Mouse (Mus musculus): ENCODE data around the gene 4921507P07Rik.

DNA sequence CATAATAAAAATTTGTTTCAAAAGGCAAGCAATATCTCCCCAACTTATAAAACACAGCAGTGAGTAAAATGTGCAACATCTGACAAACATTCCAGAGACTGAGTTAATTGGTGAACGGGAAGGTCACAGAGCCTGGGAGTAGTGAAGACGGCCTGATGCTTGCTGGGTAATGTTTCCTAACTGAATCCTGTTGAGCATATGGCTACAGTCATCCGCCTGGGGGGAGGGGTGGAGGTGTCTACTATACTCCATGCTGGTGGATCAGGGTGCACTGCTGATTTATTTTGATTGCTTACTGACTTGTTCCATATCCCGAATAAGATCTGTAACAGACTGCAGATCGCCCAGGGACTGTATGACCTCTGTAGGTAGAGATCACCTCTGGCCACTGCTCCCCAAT is 45.5 kb upstream of the 4921507P07Rik start:
- TF ChIP-seq POLR2A (IDR thresholded peaks at IDR 0.05; ENCODE audit: insufficient read length, low read depth) (no peak), MYOD1 (IDR thresholded peaks at IDR 0.05; ENCODE audit: control insufficient read depth in 1 of 3, insufficient read length in 2 of 3, low read depth in 2 of 3) (no peak), MYOG (IDR thresholded peaks at IDR 0.05; ENCODE audit: control insufficient read depth in 1 of 3, insufficient read depth in 1 of 3, insufficient read length in 2 of 3, low read depth in 2 of 3) (no peak), USF1 (IDR thresholded peaks at IDR 0.05; ENCODE audit: low read depth) (no peak), MAX (IDR thresholded peaks at IDR 0.05; ENCODE audit: low read depth) (no peak), TCF3 (IDR thresholded peaks at IDR 0.05; ENCODE audit: insufficient read length, low read depth) (no peak), E2F4 (IDR thresholded peaks at IDR 0.05; ENCODE audit: insufficient read depth) (no peak), REST (IDR thresholded peaks at IDR 0.05; ENCODE audit: insufficient read depth, insufficient read length) (no peak), POLR2AphosphoS2 (IDR thresholded peaks at IDR 0.05; ENCODE audit: insufficient read length, low read depth) (no peak), CEBPB (IDR thresholded peaks at IDR 0.05; ENCODE audit: insufficient read depth, poor library complexity, severe bottlenecking) (no peak), TCF12 (IDR thresholded peaks at IDR 0.05; ENCODE audit: insufficient read depth, poor library complexity, severe bottlenecking) (no peak)

Data from myocyte (in vitro differentiated cells).